Mouse (Mus musculus) adrenal gland, postnatal 36 days (tissue): Measurements from ENCODE around the gene Uba52. TPM values are rescaled to one million over a fixed set of nuclear protein-coding genes. Genes with fewer than 3 reads are reported as not detected.

Experiments
- total RNA-seq, 2 experiments: library from RNA; stranded (reverse); gene quantifications; 2 replicates each; pipeline ENCODE4 v1.2.3; 2021

Uba52 gene
- total RNA-seq, 2 experiments from 2014 or later: 1,515 to 1,560 TPM

Other genes starting within 250 kb of the Uba52 start
- gene Homer3, start 228.0 kb downstream of the Uba52 start, total RNA-seq: 10 to 100 TPM; 16.7 to 20.9 TPM
- gene Ddx49, start 208.3 kb downstream of the Uba52 start, total RNA-seq: 10 to 100 TPM; 69.9 to 72.0 TPM
- gene Cope, start 208.3 kb downstream of the Uba52 start, total RNA-seq: 100 to 1,000 TPM; 194 to 215 TPM
- 1 to 10 TPM; 1.8 to 2.2 TPM for gene Cers1, start 195.0 kb downstream of the Uba52 start, total RNA-seq
- under 1 TPM in 1 of 2 experiments, not detected in 1; 0.30 TPM for gene Gdf1, start 181.0 kb downstream of the Uba52 start, total RNA-seq
- 10 to 100 TPM; 62.2 to 67.6 TPM for gene Upf1, start 157.5 kb downstream of the Uba52 start, total RNA-seq
- not detected for gene Comp, start 137.2 kb downstream of the Uba52 start, total RNA-seq
- 10 to 100 TPM; 21.8 to 25.7 TPM for gene Crtc1, start 71.2 kb downstream of the Uba52 start, total RNA-seq
- gene Klhl26, start 33.8 kb downstream of the Uba52 start, total RNA-seq: 10 to 100 TPM; 23.6 to 24.4 TPM
- 10 to 100 TPM in 1 of 2 experiments, 1 to 10 TPM in 1; 9.5 to 11.3 TPM for gene Tmem59l, start 23.4 kb downstream of the Uba52 start, total RNA-seq
- gene Crlf1, start 17.6 kb downstream of the Uba52 start, total RNA-seq: under 1 TPM; 0.23 to 0.95 TPM
- 100 to 1,000 TPM; 144 to 154 TPM for gene Rex1bd, start 4.0 kb downstream of the Uba52 start, total RNA-seq
- 100 to 1,000 TPM; 265 to 329 TPM for gene Fkbp8, start 16.9 kb upstream of the Uba52 start, total RNA-seq
- 10 to 100 TPM; 63.2 to 89.1 TPM for gene Kxd1, start 17.2 kb upstream of the Uba52 start, total RNA-seq
- gene Ell, start 28.7 kb upstream of the Uba52 start, total RNA-seq: 10 to 100 TPM; 22.3 to 25.3 TPM
- gene Isyna1, start 83.6 kb upstream of the Uba52 start, total RNA-seq: 100 to 1,000 TPM in 1 of 2 experiments, 10 to 100 TPM in 1; 98.7 to 260 TPM
- gene Ssbp4, start 98.1 kb upstream of the Uba52 start, total RNA-seq: 100 to 1,000 TPM in 1 of 2 experiments, 10 to 100 TPM in 1; 89.7 to 103 TPM
- 1 to 10 TPM; 2.1 to 2.6 TPM for gene Lrrc25, start 105.4 kb upstream of the Uba52 start, total RNA-seq
- 1 to 10 TPM; 5.0 to 6.0 TPM for gene Gdf15, start 121.7 kb upstream of the Uba52 start, total RNA-seq
- gene Pgpep1, start 149.6 kb upstream of the Uba52 start, total RNA-seq: 100 to 1,000 TPM; 138 to 139 TPM
- 10 to 100 TPM; 74.3 to 84.4 TPM for gene Lsm4, start 162.4 kb upstream of the Uba52 start, total RNA-seq
- 100 to 1,000 TPM; 219 to 227 TPM for gene Jund, start 188.1 kb upstream of the Uba52 start, total RNA-seq
- gene Iqcn, start 192.7 kb upstream of the Uba52 start, total RNA-seq: not detected
- not detected for gene Gm3336, start 207.7 kb upstream of the Uba52 start, total RNA-seq
- gene Pde4c, start 212.9 kb upstream of the Uba52 start, total RNA-seq: 1 to 10 TPM in 1 of 2 experiments, under 1 TPM in 1; 0.33 to 1.2 TPM
- 10 to 100 TPM; 68.6 to 78.2 TPM for gene Rab3a, start 243.9 kb upstream of the Uba52 start, total RNA-seq